Mouse (Mus musculus): ENCODE measurements around the gene Rps6ka2. TPM values are rescaled to one million over a fixed set of nuclear protein-coding genes. Genes with fewer than 3 reads are reported as not detected.

Gene Rps6ka2
- polyA plus RNA-seq, 1 experiment from 2014 or later = 21.9 TPM

- 82% methylated on average over 4 of the region's 4 CpGs for WGBS
- no peak overlapping the region for H3K27ac ChIP-seq
- no peak overlapping the region for H3K4me2 ChIP-seq
- no peaks in the 10 kb centered on the region for H3K4me1 ChIP-seq
- H3K9me3 ChIP-seq = no peaks in the 10 kb centered on the region
- ATAC-seq (replicated peaks) = no peak
- no peaks in the 10 kb centered on the region for H3K36me3 ChIP-seq (replicated peaks)
- no peak overlapping the region for H3K9ac ChIP-seq
- H3K4me3 ChIP-seq = no peak overlapping the region
- H3K27me3 ChIP-seq (replicated peaks) = no peaks in the 10 kb centered on the region
Measured at GRCm38 (mm10) chr17:7240526-7240925, 70.6 kb downstream of the Rps6ka2 start.

- H3K27me3 ChIP-seq (replicated peaks) = no peaks in the 10 kb centered on the region
- H3K27ac ChIP-seq = no peak overlapping the region
- no peaks in the 10 kb centered on the region for H3K4me1 ChIP-seq
- no peaks in the 10 kb centered on the region for H3K36me3 ChIP-seq (replicated peaks)
- H3K4me3 ChIP-seq = no peak overlapping the region
- 92% methylated on average over 6 of the region's 6 CpGs for WGBS
- H3K9me3 ChIP-seq = no peaks in the 10 kb centered on the region
- H3K9ac ChIP-seq = no peak overlapping the region
- ATAC-seq (replicated peaks) = no peak
- H3K4me2 ChIP-seq = no peak overlapping the region
Measured at GRCm38 (mm10) chr17:7245078-7245477, 75.2 kb downstream of the Rps6ka2 start.

GRCm38 (mm10) chr17:7246893-7247556 is 77.1 kb downstream of the Rps6ka2 start:
- no peak for ATAC-seq (replicated peaks)
- Histone ChIP-seq H3K27me3 (replicated peaks) (no peaks in the 10 kb centered on the region), H3K4me3 (no peak overlapping the region), H3K9ac (no peak overlapping the region), H3K27ac (no peak overlapping the region), H3K36me3 (replicated peaks) (no peaks in the 10 kb centered on the region), H3K9me3 (no peaks in the 10 kb centered on the region), H3K4me1 (no peaks in the 10 kb centered on the region), H3K4me2 (no peak overlapping the region)
- WGBS = 46% methylated on average over 6 of the region's 6 CpGs

DNA sequence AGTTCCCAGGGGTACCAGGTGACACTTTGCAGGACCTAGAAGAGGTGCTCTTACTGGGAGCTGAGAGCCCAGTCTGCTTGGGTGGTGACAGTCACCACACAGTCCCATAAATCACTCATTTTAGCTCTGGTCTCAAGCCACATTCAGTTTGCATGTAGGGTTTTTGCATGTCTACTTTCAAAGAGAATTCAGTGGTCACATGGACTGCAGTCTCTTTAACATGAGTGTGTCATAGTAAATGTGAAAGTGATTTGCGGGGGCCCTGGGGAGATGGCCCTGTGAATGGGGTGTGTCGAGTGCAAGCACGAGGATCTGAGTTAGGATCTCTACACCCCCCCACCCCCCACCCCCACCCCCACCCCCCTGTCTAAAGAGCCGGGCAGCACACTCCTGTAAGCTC is 80.5 kb downstream of the Rps6ka2 start:
- no peak for ATAC-seq (replicated peaks)
- Histone ChIP-seq H3K4me1 (no peaks in the 10 kb centered on the region), H3K9ac (no peak overlapping the region), H3K4me2 (no peak overlapping the region), H3K36me3 (replicated peaks) (no peaks in the 10 kb centered on the region), H3K9me3 (no peaks in the 10 kb centered on the region), H3K27me3 (replicated peaks) (no peaks in the 10 kb centered on the region), H3K27ac (no peak overlapping the region), H3K4me3 (no peak overlapping the region)
- WGBS = 83% methylated on average over 4 of the region's 4 CpGs

GRCm38 (mm10) chr17:7257208-7257607 is 87.3 kb downstream of the Rps6ka2 start:
- no peak for ATAC-seq (replicated peaks)
- Histone ChIP-seq H3K4me1 (no peaks in the 10 kb centered on the region), H3K27ac (no peak overlapping the region), H3K9me3 (no peaks in the 10 kb centered on the region), H3K4me2 (no peak overlapping the region), H3K4me3 (no peak overlapping the region), H3K9ac (no peak overlapping the region), H3K36me3 (replicated peaks) (no peaks in the 10 kb centered on the region), H3K27me3 (replicated peaks) (no peaks in the 10 kb centered on the region)
- 85% methylated on average over 1 of the region's 1 CpGs for WGBS

DNA sequence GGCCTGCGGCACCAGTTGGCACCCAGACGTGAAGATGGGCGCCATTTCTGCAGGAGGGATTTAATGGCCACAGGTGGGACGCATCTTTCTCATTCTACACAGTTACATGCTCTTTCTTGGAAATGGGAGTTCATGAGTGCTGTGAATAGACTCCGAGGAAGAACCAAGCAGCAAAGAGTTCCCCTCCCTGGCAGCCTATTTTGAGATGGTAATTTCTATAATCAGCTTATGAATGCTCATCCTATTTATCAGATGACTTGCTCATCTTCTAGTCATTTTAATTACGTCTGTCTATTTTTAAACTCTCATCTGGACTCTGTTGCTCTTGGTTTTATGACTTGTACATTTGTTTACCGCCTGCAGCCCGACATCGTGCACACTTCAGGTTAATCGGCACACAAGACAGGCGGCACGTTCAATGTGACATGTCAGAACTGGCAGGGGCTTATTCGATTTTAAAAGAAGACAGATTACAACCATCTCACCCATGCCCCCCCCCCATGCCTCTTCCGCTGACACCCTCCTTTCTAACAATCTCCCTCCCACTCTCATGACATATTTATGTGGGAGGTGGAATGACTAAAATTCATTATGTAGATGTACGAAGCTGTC is 88.9 kb downstream of the Rps6ka2 start:
- H3K27me3 ChIP-seq (replicated peaks) = no peaks in the 10 kb centered on the region
- WGBS = 73% methylated on average over 15 of the region's 15 CpGs

GRCm38 (mm10) chr17:7260360-7260759 is 90.4 kb downstream of the Rps6ka2 start:
- Histone ChIP-seq H3K27me3 (replicated peaks) (no peaks in the 10 kb centered on the region), H3K4me1 (peaks cover under 1% of the 10 kb centered on the region; the same call in 1 of the 2 replicates), H3K36me3 (replicated peaks) (no peaks in the 10 kb centered on the region), H3K9me3 (no peaks in the 10 kb centered on the region), H3K27ac (no peak overlapping the region), H3K4me3 (no peak overlapping the region), H3K4me2 (no peak overlapping the region), H3K9ac (no peak overlapping the region)
- ATAC-seq (replicated peaks) = no peak
- 70% methylated on average over 10 of the region's 10 CpGs for WGBS

More for the DNA sequence above, 88.9 kb downstream of the Rps6ka2 start:
- no peak overlapping the region for H3K27ac ChIP-seq
- H3K4me3 ChIP-seq = no peak overlapping the region
- no peak for ATAC-seq (replicated peaks)
- H3K9me3 ChIP-seq = no peaks in the 10 kb centered on the region
- H3K36me3 ChIP-seq (replicated peaks) = no peaks in the 10 kb centered on the region
- H3K4me2 ChIP-seq = no peak overlapping the region
- no peak overlapping the region for H3K9ac ChIP-seq
- H3K4me1 ChIP-seq = no peaks in the 10 kb centered on the region

- Histone ChIP-seq H3K4me2 (no peak overlapping the region), H3K9ac (no peak overlapping the region), H3K27ac (no peak overlapping the region), H3K9me3 (no peaks in the 10 kb centered on the region), H3K36me3 (replicated peaks) (no peaks in the 10 kb centered on the region), H3K4me1 (peaks cover 13% of the 10 kb centered on the region), H3K4me3 (no peak overlapping the region), H3K27me3 (replicated peaks) (no peaks in the 10 kb centered on the region)
- WGBS = 47% methylated on average over 10 of the region's 10 CpGs
- no peak for ATAC-seq (replicated peaks)
Measured at GRCm38 (mm10) chr17:7262056-7262455, 92.1 kb downstream of the Rps6ka2 start.

DNA sequence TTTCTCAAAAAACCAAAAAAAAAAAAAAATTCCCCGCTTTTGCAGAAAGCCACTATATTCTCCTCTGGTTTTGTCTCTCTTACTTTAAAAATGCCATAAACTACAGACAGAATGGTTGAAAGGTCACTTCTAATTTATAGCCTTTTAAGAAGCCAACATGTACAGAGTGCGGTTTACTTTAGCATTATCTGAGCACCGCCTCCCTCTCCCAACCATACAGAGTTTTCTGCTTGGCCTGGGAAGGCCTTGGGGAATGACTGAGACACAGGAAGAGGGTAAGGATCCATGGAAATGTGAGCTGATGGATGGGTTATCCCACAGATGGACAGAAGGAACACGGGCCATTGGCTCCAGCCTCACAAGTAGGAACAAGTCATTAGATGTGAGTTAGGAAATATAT is 92.7 kb downstream of the Rps6ka2 start:
- no peaks in the 10 kb centered on the region for H3K36me3 ChIP-seq (replicated peaks)
- H3K9me3 ChIP-seq = no peaks in the 10 kb centered on the region
- H3K4me2 ChIP-seq = no peak overlapping the region
- H3K4me1 ChIP-seq = peaks cover 13% of the 10 kb centered on the region
- H3K4me3 ChIP-seq = no peak overlapping the region
- WGBS = 91% methylated on average over 4 of the region's 4 CpGs
- H3K27ac ChIP-seq = no peak overlapping the region
- H3K27me3 ChIP-seq (replicated peaks) = no peaks in the 10 kb centered on the region
- no peak for ATAC-seq (replicated peaks)
- no peak overlapping the region for H3K9ac ChIP-seq

DNA sequence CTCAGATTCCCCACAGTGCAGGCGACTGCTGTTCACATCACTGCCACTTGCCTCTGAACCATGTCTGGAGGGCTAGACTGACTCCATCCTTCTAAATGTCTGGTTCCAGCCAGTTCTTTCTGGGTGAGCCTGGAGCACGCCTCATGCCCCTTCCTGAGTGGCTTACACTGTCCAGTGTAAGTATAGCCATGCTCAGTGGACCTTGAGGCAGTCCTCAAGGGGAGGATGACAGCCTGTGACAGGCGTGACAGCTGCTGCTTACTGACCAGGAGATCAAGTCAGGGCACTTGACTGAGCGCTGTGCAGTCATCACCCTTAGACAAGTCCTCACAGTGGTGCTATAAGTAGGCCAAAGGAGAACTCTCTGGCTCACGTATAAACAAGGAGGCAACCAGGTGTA is 94.7 kb downstream of the Rps6ka2 start:
- 77% methylated on average over 5 of the region's 5 CpGs for WGBS
- ATAC-seq (replicated peaks) = no peak
- H3K27ac ChIP-seq = no peak overlapping the region
- H3K27me3 ChIP-seq (replicated peaks) = no peaks in the 10 kb centered on the region
- H3K4me3 ChIP-seq = no peak overlapping the region
- H3K4me1 ChIP-seq = peaks cover 20% of the 10 kb centered on the region
- no peak overlapping the region for H3K4me2 ChIP-seq
- H3K9me3 ChIP-seq = no peaks in the 10 kb centered on the region
- H3K36me3 ChIP-seq (replicated peaks) = no peaks in the 10 kb centered on the region
- H3K9ac ChIP-seq = no peak overlapping the region

DNA sequence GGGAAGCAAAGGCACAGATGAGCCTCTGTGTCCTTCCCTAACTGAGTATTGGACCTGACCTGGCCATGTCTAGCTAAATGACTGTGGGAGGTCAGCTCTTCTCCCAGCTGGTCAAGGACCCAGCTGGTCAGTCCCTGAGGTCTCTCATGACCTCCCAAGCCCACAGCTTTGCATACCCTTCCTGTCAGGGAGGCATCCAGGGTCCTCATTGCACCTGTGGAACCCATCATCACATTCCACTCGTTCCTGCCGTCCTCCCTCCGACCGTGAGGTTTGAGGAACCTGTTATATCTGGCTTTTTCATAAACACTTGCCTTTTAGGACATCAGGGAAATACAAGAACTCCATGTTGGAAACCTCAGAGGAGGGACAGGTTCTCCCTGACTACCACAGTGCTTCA is 95.4 kb downstream of the Rps6ka2 start:
- no peaks in the 10 kb centered on the region for H3K9me3 ChIP-seq
- no peak overlapping the region for H3K9ac ChIP-seq
- no peaks in the 10 kb centered on the region for H3K36me3 ChIP-seq (replicated peaks)
- ATAC-seq (replicated peaks) = no peak
- H3K27ac ChIP-seq = no peak overlapping the region; the same call in 1 of the 2 replicates
- no peak overlapping the region for H3K4me2 ChIP-seq
- H3K27me3 ChIP-seq (replicated peaks) = no peaks in the 10 kb centered on the region
- H3K4me3 ChIP-seq = no peak overlapping the region
- peaks cover 20% of the 10 kb centered on the region for H3K4me1 ChIP-seq
- 86% methylated on average over 4 of the region's 4 CpGs for whole genome bisulfite sequencing

- Histone ChIP-seq H3K4me2 (no peak overlapping the region), H3K9me3 (no peaks in the 10 kb centered on the region), H3K9ac (no peak overlapping the region), H3K27ac (no peak overlapping the region; the same call in 1 of the 2 replicates), H3K4me1 (peaks cover 20% of the 10 kb centered on the region), H3K4me3 (no peak overlapping the region), H3K36me3 (replicated peaks) (no peaks in the 10 kb centered on the region), H3K27me3 (replicated peaks) (no peaks in the 10 kb centered on the region)
- WGBS = 28% methylated on average over 12 of the region's 12 CpGs
- no peak for ATAC-seq (replicated peaks)
Measured at GRCm38 (mm10) chr17:7265705-7266368, 95.9 kb downstream of the Rps6ka2 start.

DNA sequence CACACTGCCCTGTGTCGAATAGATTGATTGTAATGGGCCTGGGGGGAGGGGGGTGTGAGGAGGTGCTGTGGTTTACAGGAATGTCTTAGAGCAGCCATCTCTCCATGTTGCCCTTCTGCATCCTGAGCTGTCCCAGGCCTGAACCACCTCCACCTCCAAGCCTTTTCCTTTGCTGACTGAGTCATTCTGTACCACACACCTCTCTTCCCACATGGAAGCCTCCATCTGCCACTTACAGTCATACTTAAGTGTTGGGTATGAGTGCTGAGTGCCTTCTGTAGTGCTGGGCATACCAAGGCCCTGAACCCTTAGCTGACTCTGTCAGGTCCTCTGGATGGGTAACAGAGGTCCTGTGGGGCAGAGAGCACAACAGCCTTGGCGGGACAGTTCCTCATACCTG is 97.9 kb downstream of the Rps6ka2 start:
- H3K27me3 ChIP-seq (replicated peaks) = no peaks in the 10 kb centered on the region
- H3K27ac ChIP-seq = no peak overlapping the region
- peaks cover 20% of the 10 kb centered on the region for H3K4me1 ChIP-seq
- 92% methylated on average over 2 of the region's 2 CpGs for WGBS
- H3K9ac ChIP-seq = no peak overlapping the region
- no peak overlapping the region for H3K4me3 ChIP-seq
- no peak overlapping the region for H3K4me2 ChIP-seq
- no peaks in the 10 kb centered on the region for H3K9me3 ChIP-seq
- H3K36me3 ChIP-seq (replicated peaks) = no peaks in the 10 kb centered on the region
- ATAC-seq (replicated peaks) = no peak
